Mouse (Mus musculus) hindbrain, embryonic 16.5 days (tissue): ENCODE results near the gene Atp8b3. TPM values are rescaled to one million over a fixed set of nuclear protein-coding genes. Genes with fewer than 3 reads are reported as not detected.

Source experiments
- ATAC-seq: fragments of 200-750 bp; cut with Nextera tagmentation; 2 replicates; pipeline ENCODE4 v1.8.0; 2017; ENCODE audit warnings: moderate TSS enrichment, moderate library complexity
- H3K27ac ChIP-seq: fragments of 300-500 bp; sonication (generic); 2 replicates; pipeline ENCODE4 v1.5.1; 2014; ENCODE audit warnings: low read depth, mild to moderate bottlenecking, control low read depth, low read length, moderate library complexity
- H3K27me3 ChIP-seq: fragments of 300-500 bp; sonication (generic); replicated peaks from 2 replicates; pipeline ENCODE4 v1.6.1; 2014; ENCODE audit warnings: low read length; ENCODE audit not compliant: control insufficient read depth, insufficient read depth
- H3K36me3 ChIP-seq: fragments of 300-500 bp; sonication (generic); 2 replicates; pipeline ENCODE4 v1.6.1; 2014; ENCODE audit warnings: mild to moderate bottlenecking, low read length, moderate library complexity, mixed read lengths; ENCODE audit not compliant: control insufficient read depth, insufficient read depth
- H3K4me1 ChIP-seq: fragments of 300-500 bp; sonication (generic); 2 replicates; pipeline ENCODE4 v1.6.1; 2014; ENCODE audit warnings: low read depth, low read length; ENCODE audit not compliant: control insufficient read depth, insufficient read depth
- H3K4me2 ChIP-seq: fragments of 300-500 bp; sonication (generic); 2 replicates; pipeline ENCODE4 v1.6.1; 2014; ENCODE audit warnings: mild to moderate bottlenecking, low read length, control low read depth, moderate library complexity
- H3K4me3 ChIP-seq: fragments of 300-500 bp; sonication (generic); 2 replicates; pipeline ENCODE4 v1.5.1; 2014; ENCODE audit warnings: mild to moderate bottlenecking, low read length, control low read depth, moderate library complexity
- H3K9ac ChIP-seq: fragments of 300-500 bp; sonication (generic); 2 replicates; pipeline ENCODE4 v1.6.1; 2014; ENCODE audit warnings: low read depth, mild to moderate bottlenecking, control low read depth, low read length, moderate library complexity
- H3K9me3 ChIP-seq: fragments of 300-500 bp; sonication (generic); 2 replicates; pipeline ENCODE4 v1.6.1; 2014; ENCODE audit warnings: mild to moderate bottlenecking, low read length, moderate library complexity; ENCODE audit not compliant: control insufficient read depth
- WGBS: fragments of 180-500 bp; shearing (Covaris S2); extraction: QIAGEN DNeasy Blood & Tissue Kit; methylation state at CpG from one replicate; pipeline ENCODE4 v1.1.7; 2014; 5-methylcytosine and 5-hydroxymethylcytosine counted together
- polyA plus RNA-seq: library from polyadenylated mRNA; unstranded; fragments of >200 nt; fragmentation: Nextera tagmentation; extraction: Ambion mirVana; gene quantifications from 2 replicates; pipeline ENCODE4 v1.2.1, GENCODE M21; 2015

Gene Atp8b3
- polyA plus RNA-seq, 1 experiment from 2014 or later = 1.6 TPM

- 36% methylated on average over 5 of the region's 5 CpGs for WGBS
- H3K9me3 ChIP-seq = no peaks in the 10 kb centered on the region
- no peak overlapping the region for H3K9ac ChIP-seq
- H3K27ac ChIP-seq = no peak overlapping the region
- no peak for ATAC-seq
- no peak overlapping the region for H3K4me3 ChIP-seq
- H3K36me3 ChIP-seq = no peaks in the 10 kb centered on the region
- no peak overlapping the region for H3K4me2 ChIP-seq
- no peaks in the 10 kb centered on the region for H3K27me3 ChIP-seq
- peaks cover 30% of the 10 kb centered on the region for H3K4me1 ChIP-seq
These were observed 18.5 kb upstream of the Atp8b3 start for GRCm38 (mm10) chr10:80557346-80557965.

GRCm38 (mm10) chr10:80553997-80554396, 15.1 kb upstream of the Atp8b3 start:
- Histone ChIP-seq H3K9me3 (no peaks in the 10 kb centered on the region), H3K27me3 (no peaks in the 10 kb centered on the region)
- no peak for ATAC-seq

GRCm38 (mm10) chr10:80553575-80553974, 14.7 kb upstream of the Atp8b3 start:
- Histone ChIP-seq H3K4me2 (no peak overlapping the region), H3K4me3 (no peak overlapping the region), H3K36me3 (peaks cover 9% of the 10 kb centered on the region), H3K9ac (no peak overlapping the region), H3K27ac (no peak overlapping the region), H3K27me3 (no peaks in the 10 kb centered on the region), H3K9me3 (no peaks in the 10 kb centered on the region), H3K4me1 (peaks cover 11% of the 10 kb centered on the region; the same call in 1 of the 2 replicates)
- 90% methylated on average over 8 of the region's 8 CpGs for WGBS
- no peak for ATAC-seq

More at GRCm38 (mm10) chr10:80553997-80554396, 15.1 kb upstream of the Atp8b3 start:
- H3K4me2 ChIP-seq = no peak overlapping the region
- no peak overlapping the region for H3K4me3 ChIP-seq
- H3K27ac ChIP-seq = no peak overlapping the region
- 89% methylated on average over 6 of the region's 6 CpGs for WGBS
- peaks cover 9% of the 10 kb centered on the region for H3K36me3 ChIP-seq
- no peak overlapping the region for H3K9ac ChIP-seq
- peaks cover 11% of the 10 kb centered on the region; the same call in 1 of the 2 replicates for H3K4me1 ChIP-seq

- Histone ChIP-seq H3K36me3 (peaks cover 15% of the 10 kb centered on the region), H3K9ac (no peak overlapping the region), H3K4me3 (no peak overlapping the region), H3K4me1 (peaks cover under 1% of the 10 kb centered on the region; the same call in 1 of the 2 replicates), H3K4me2 (no peak overlapping the region), H3K27me3 (no peaks in the 10 kb centered on the region), H3K27ac (no peak overlapping the region), H3K9me3 (no peaks in the 10 kb centered on the region)
- ATAC-seq = no peak
- WGBS = 60% methylated on average over 9 of the region's 9 CpGs
These were observed 13.4 kb upstream of the Atp8b3 start for GRCm38 (mm10) chr10:80552364-80552763.

GRCm38 (mm10) chr10:80549279-80549678, 10.4 kb upstream of the Atp8b3 start:
- no peak for ATAC-seq
- H3K4me1 ChIP-seq = no peaks in the 10 kb centered on the region
- H3K4me3 ChIP-seq = no peak overlapping the region
- H3K27ac ChIP-seq = no peak overlapping the region
- H3K4me2 ChIP-seq = no peak overlapping the region
- peaks cover 36% of the 10 kb centered on the region for H3K36me3 ChIP-seq
- WGBS = 90% methylated on average over 21 of the region's 21 CpGs
- H3K9me3 ChIP-seq = no peaks in the 10 kb centered on the region
- H3K9ac ChIP-seq = no peak overlapping the region
- H3K27me3 ChIP-seq = no peaks in the 10 kb centered on the region

- no peak overlapping the region for H3K27ac ChIP-seq
- no peak overlapping the region for H3K9ac ChIP-seq
- no peaks in the 10 kb centered on the region for H3K9me3 ChIP-seq
- H3K4me1 ChIP-seq = no peaks in the 10 kb centered on the region
- WGBS = 74% methylated on average over 10 of the region's 10 CpGs
- ATAC-seq = peak; percentile 69
- no peak overlapping the region for H3K4me3 ChIP-seq
- peaks cover 38% of the 10 kb centered on the region for H3K36me3 ChIP-seq
- H3K4me2 ChIP-seq = no peak overlapping the region
- no peaks in the 10 kb centered on the region for H3K27me3 ChIP-seq
These were observed 9.6 kb upstream of the Atp8b3 start for GRCm38 (mm10) chr10:80548428-80549006.

GRCm38 (mm10) chr10:80547539-80547938, 8.6 kb upstream of the Atp8b3 start:
- Histone ChIP-seq H3K4me3 (no peak overlapping the region), H3K9ac (no peak overlapping the region), H3K9me3 (no peaks in the 10 kb centered on the region), H3K4me1 (no peaks in the 10 kb centered on the region), H3K36me3 (peaks cover 47% of the 10 kb centered on the region), H3K4me2 (no peak overlapping the region), H3K27me3 (no peaks in the 10 kb centered on the region), H3K27ac (no peak overlapping the region)
- WGBS = 89% methylated on average over 15 of the region's 15 CpGs
- no peak for ATAC-seq

GRCm38 (mm10) chr10:80546945-80547344, 8.0 kb upstream of the Atp8b3 start:
- 96% methylated on average over 4 of the region's 4 CpGs for WGBS
- ATAC-seq = no peak
- Histone ChIP-seq H3K4me2 (no peak overlapping the region), H3K4me3 (no peak overlapping the region), H3K9ac (no peak overlapping the region), H3K9me3 (no peaks in the 10 kb centered on the region), H3K4me1 (no peaks in the 10 kb centered on the region), H3K36me3 (peaks cover 53% of the 10 kb centered on the region), H3K27ac (no peak overlapping the region), H3K27me3 (no peaks in the 10 kb centered on the region)

GRCm38 (mm10) chr10:80545590-80545989, 6.7 kb upstream of the Atp8b3 start:
- H3K36me3 ChIP-seq = peaks cover 58% of the 10 kb centered on the region
- WGBS = 94% methylated on average over 8 of the region's 8 CpGs
- no peak for ATAC-seq
- H3K27me3 ChIP-seq = no peaks in the 10 kb centered on the region
- no peaks in the 10 kb centered on the region for H3K4me1 ChIP-seq
- H3K9ac ChIP-seq = no peak overlapping the region
- H3K4me2 ChIP-seq = no peak overlapping the region
- H3K27ac ChIP-seq = no peak overlapping the region
- H3K9me3 ChIP-seq = no peaks in the 10 kb centered on the region
- no peak overlapping the region for H3K4me3 ChIP-seq
